Mouse (Mus musculus) lung, postnatal 0 days (tissue): ENCODE measurements at regions not wholly inside any gene's neighbourhood (a gene's known extent, or its start where the extent isn't known, plus 50 kb on each side); places are given as distances from the start of the nearest gene placed in this dataset.

Experiments used
- ATAC-seq: fragments of 200-750 bp; cut with Nextera tagmentation; 2 replicates; pipeline ENCODE4 v1.8.0; 2017; ENCODE audit warnings: moderate library complexity
- DNase-seq: peaks from one replicate; pipeline ENCODE4 v3.0.0-alpha.2; 2016; ENCODE audit warnings: low spot score
- H3K27ac ChIP-seq: fragments of 300-500 bp; sonication (generic); 2 replicates; pipeline ENCODE4 v1.5.1; 2014; ENCODE audit warnings: antibody characterized with exemption, mild to moderate bottlenecking, low read length, mixed read lengths
- H3K27me3 ChIP-seq: fragments of 300-500 bp; sonication (generic); replicated peaks from 2 replicates; pipeline ENCODE4 v1.6.1; 2014; ENCODE audit warnings: low read length, mixed read lengths; ENCODE audit not compliant: insufficient read depth
- H3K36me3 ChIP-seq: fragments of 300-500 bp; sonication (generic); 2 replicates; pipeline ENCODE4 v1.6.1; 2014; ENCODE audit warnings: low read length, mixed read lengths; ENCODE audit not compliant: insufficient read depth
- H3K4me1 ChIP-seq: fragments of 300-500 bp; sonication (generic); 2 replicates; pipeline ENCODE4 v1.6.1; 2014; ENCODE audit warnings: antibody characterized with exemption, low read depth, low read length, mixed read lengths; ENCODE audit not compliant: insufficient read depth
- H3K4me2 ChIP-seq: fragments of 300-500 bp; sonication (generic); replicated peaks from 2 replicates; pipeline ENCODE4 v1.6.1; 2014; ENCODE audit warnings: low read depth, mild to moderate bottlenecking, low read length, moderate library complexity, mixed read lengths
- H3K4me3 ChIP-seq: fragments of 300-500 bp; sonication (generic); 2 replicates; pipeline ENCODE4 v1.5.1; 2014; ENCODE audit warnings: low read depth, low read length
- H3K9ac ChIP-seq: fragments of 300-500 bp; sonication (generic); replicated peaks from 2 replicates; pipeline ENCODE4 v1.6.1; 2014; ENCODE audit warnings: low read depth, mild to moderate bottlenecking
- H3K9me3 ChIP-seq: fragments of 300-500 bp; sonication (generic); 2 replicates; pipeline ENCODE4 v1.6.1; 2016; ENCODE audit warnings: low read length, mixed read lengths
- CTCF ChIP-seq: IDR thresholded peaks from 2 replicates; pipeline ENCODE4 v1.5.1; 2016; ENCODE audit warnings: antibody characterized with exemption, mild to moderate bottlenecking
- EP300 ChIP-seq: IDR thresholded peaks from 2 replicates; pipeline ENCODE4 v1.6.1; 2016; ENCODE audit warnings: antibody characterized with exemption, mild to moderate bottlenecking, control low read depth
- WGBS: fragments of 180-500 bp; shearing (Covaris S2); extraction: QIAGEN DNeasy Blood & Tissue Kit; methylation state at CpG from one replicate; pipeline ENCODE4 v1.1.7; 2014; 5-methylcytosine and 5-hydroxymethylcytosine counted together

DNA sequence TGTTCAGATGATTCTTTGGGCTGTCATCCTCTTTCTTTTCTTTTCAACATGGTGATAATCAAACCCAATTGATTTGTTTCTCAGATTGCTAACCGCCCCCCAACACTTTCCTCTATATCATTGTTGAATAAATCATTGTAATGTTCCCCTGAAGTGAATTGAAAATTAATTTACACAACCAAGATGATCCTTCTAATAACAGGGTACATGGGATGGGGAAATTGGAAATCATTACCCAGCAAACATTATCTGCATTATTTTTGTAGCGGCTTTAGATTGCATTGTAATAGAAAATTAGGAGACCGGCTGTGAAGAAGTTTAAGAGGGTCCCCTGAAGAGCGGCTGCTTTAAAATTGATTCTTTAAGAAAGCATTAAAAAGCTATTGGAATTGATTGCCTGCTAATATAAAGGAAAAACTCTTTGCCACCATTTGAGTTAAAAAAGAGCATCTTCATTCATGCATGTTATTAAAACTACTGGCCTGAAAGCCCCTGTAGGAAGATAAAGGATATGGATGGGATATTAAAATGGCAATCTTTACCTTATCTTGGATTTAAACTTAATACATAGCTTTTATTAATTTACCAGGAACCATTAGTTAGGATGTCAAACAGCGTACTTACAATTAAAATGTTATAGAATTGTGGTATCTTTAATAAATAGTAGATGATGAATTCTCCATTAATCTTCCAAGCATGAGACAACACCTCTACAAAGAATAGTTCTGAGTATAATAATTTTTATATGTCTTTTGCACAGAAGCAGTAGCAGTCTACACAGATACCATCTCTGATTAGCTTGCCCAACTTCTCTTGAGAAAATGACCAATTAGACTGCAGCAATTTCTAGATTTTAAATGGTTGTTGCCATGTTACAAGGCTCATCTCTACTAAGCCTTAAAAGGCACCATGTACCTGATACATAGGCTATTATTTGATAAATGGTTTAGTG, 127.0 kb upstream of the Hs3st5 start:
- Histone ChIP-seq H3K4me3 (no peak overlapping the region), H3K9me3 (no peaks in the 10 kb centered on the region), H3K27ac (no peak overlapping the region), H3K27me3 (no peaks in the 10 kb centered on the region), H3K36me3 (no peaks in the 10 kb centered on the region), H3K9ac (no peak overlapping the region), H3K4me2 (no peak overlapping the region), H3K4me1 (no peaks in the 10 kb centered on the region)
- ATAC-seq (no peak), DNase-seq (no peak)
- TF ChIP-seq EP300, result no peak
- no peak for TF ChIP-seq CTCF
- 87% methylated on average over 5 of the region's 5 CpGs for WGBS

GRCm38 (mm10) chr10:36383331-36383730, 123.3 kb upstream of the Hs3st5 start:
- H3K9ac ChIP-seq, result no peak overlapping the region

GRCm38 (mm10) chr10:36390062-36390461, 116.6 kb upstream of the Hs3st5 start:
- TF ChIP-seq EP300 (peak; percentile 65), CTCF (no peak)
- 63% methylated on average over 2 of the region's 2 CpGs for WGBS
- H3K27me3 ChIP-seq, result no peaks in the 10 kb centered on the region
- no peak overlapping the region for H3K4me3 ChIP-seq
- H3K36me3 ChIP-seq, result no peaks in the 10 kb centered on the region
- no peaks in the 10 kb centered on the region for H3K4me1 ChIP-seq
- H3K27ac ChIP-seq, result no peak overlapping the region
- no peaks in the 10 kb centered on the region for H3K9me3 ChIP-seq
- ATAC-seq, result peak; percentile 79
- DNase-seq, result peak; percentile 64
- H3K4me2 ChIP-seq, result no peak overlapping the region
- H3K9ac ChIP-seq, result no peak overlapping the region

More at GRCm38 (mm10) chr10:36383331-36383730, 123.3 kb upstream of the Hs3st5 start:
- Histone ChIP-seq H3K27me3 (no peaks in the 10 kb centered on the region), H3K4me3 (no peak overlapping the region), H3K9me3 (no peaks in the 10 kb centered on the region), H3K4me2 (no peak overlapping the region), H3K27ac (no peak overlapping the region), H3K4me1 (no peaks in the 10 kb centered on the region), H3K36me3 (no peaks in the 10 kb centered on the region)
- TF ChIP-seq EP300 (no peak), CTCF (no peak)
- DNase-seq (no peak), ATAC-seq (no peak)
- WGBS, result 47% methylated on average over 4 of the region's 4 CpGs

- Histone ChIP-seq H3K27ac (no peak overlapping the region), H3K36me3 (no peaks in the 10 kb centered on the region), H3K9ac (no peak overlapping the region), H3K27me3 (no peaks in the 10 kb centered on the region), H3K4me3 (no peak overlapping the region), H3K4me1 (no peaks in the 10 kb centered on the region), H3K9me3 (no peaks in the 10 kb centered on the region), H3K4me2 (no peak overlapping the region)
- TF ChIP-seq CTCF (no peak), EP300 (no peak)
- 74% methylated on average over 4 of the region's 4 CpGs for WGBS
- DNase-seq (no peak), ATAC-seq (no peak)
Measured at GRCm38 (mm10) chr10:36393586-36393985, 113.0 kb upstream of the Hs3st5 start.

DNA sequence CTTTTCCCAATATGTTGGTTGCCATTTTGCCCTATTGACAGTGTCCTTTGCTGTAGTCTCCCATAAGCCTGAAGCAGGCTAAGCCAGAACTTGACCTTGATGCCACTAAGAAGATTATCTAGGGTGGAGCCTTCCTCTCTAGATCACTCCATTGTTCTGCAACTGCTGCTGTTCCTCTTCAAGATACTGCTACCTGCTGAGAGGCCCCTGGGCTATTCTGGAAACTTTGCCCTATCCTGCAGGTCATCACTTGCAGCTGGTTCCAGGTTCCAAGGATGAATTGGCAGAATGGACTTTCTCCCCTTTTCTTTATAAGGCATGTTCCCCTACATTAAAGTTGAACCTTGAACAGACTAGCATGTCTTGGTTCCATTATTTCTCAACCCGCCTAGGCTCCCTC, 110.0 kb upstream of the Hs3st5 start:
- TF ChIP-seq CTCF (no peak), EP300 (no peak)
- Histone ChIP-seq H3K27me3 (no peaks in the 10 kb centered on the region), H3K4me2 (no peak overlapping the region), H3K9me3 (no peaks in the 10 kb centered on the region), H3K4me3 (no peak overlapping the region), H3K9ac (no peak overlapping the region), H3K4me1 (no peaks in the 10 kb centered on the region), H3K27ac (no peak overlapping the region), H3K36me3 (no peaks in the 10 kb centered on the region)
- no peak for DNase-seq
- 79% methylated on average over 1 of the region's 1 CpGs for WGBS
- ATAC-seq, result no peak

DNA sequence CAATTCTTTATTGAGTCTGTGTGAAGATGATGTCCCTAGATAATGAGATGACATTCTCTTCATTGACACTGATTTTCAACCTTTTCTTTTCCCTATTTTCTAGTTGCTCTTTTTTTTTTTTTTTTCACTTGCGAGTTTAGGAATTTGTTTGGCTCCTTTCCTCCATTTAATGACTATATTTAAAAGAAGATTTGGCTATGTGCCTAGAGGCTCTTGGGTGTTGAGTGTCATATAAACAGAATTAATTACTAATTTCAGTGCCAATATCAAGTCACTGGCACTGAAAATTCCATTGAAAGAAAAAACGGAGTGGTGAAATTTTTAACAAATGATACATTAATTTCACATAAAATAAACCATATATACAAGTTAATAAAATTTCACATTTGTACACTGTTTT, 98.6 kb upstream of the Hs3st5 start:
- DNase-seq (no peak), ATAC-seq (no peak)
- Histone ChIP-seq H3K4me2 (no peak overlapping the region), H3K4me1 (no peaks in the 10 kb centered on the region), H3K27ac (no peak overlapping the region), H3K27me3 (no peaks in the 10 kb centered on the region), H3K9me3 (no peaks in the 10 kb centered on the region), H3K4me3 (no peak overlapping the region), H3K36me3 (no peaks in the 10 kb centered on the region), H3K9ac (no peak overlapping the region)
- no peak for TF ChIP-seq EP300
- TF ChIP-seq CTCF, result no peak
- WGBS, result 49% methylated on average over 2 of the region's 2 CpGs
